Mouse (Mus musculus): ENCODE measurements around the gene Tcl1b2.

DNA sequence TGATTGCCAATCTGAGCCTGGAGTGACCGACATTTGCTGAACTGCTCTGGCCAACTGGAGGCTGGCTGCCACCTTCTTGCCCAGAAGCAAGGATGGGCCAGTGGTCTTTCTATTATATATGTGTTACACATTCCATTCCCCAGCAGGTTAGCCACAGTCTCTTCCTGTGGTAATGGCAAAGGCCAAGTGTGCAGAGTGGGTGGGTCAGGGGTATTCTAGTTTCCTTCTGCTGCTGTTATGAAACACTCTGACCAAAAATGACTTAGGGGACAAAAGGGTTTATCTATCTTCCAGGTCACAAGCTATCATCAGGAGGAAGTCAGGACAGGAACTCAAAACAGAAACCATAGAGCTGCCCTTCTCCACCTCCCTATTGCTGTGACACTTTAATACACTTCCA lies 29.2 kb upstream of the Tcl1b2 start:
- TF ChIP-seq CTCF (IDR thresholded peaks at IDR 0.05; ENCODE audit: borderline replicate concordance, insufficient read depth, low read depth, low read length) (no peak), POLR2A (IDR thresholded peaks at IDR 0.05; ENCODE audit: borderline replicate concordance, insufficient read depth, low read length) (no peak)

Measured in cerebellum, adult 2 months (tissue).